Mouse (Mus musculus) spleen, postnatal 10 days (tissue): Measurements from ENCODE around the gene Olfr60.

Experiments
- DNase-seq, 2 experiments: peaks; one replicate each; pipeline ENCODE4 v3.0.0; 2021 to 2022; ENCODE audit warnings: low spot score in 2 of 2

Gene Olfr60

GRCm38 (mm10) chr7:140361571-140361970 lies at the start of gene Olfr60:
Gene Olfr60 (minus strand): TSS chr7:140361671.
- no peak for DNase-seq

DNA sequence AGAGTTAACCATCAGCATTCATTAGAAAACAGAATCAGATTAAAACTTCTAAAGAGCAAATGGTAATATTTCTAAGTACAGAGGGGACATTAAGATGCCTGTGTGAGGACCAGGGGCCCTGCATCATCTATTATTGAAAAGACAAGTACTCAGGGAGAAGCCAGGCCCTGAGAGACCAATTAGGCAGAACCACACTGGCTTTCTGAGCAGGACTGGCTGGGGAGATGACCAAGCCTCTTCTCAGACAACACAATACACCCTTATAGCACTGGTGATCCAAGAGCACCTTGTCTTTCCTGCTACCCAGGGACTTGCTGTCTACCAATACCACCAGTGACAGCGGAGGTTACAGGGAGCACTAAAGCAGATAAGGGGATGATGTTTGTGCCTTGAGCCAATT lies 41.3 kb upstream of the Olfr60 start, which contains the start of gene Olfr531:
Gene Olfr531 (minus strand): TSS at position 101 of the 400 bp plus-strand sequence.
- DNase-seq = no peak

DNA sequence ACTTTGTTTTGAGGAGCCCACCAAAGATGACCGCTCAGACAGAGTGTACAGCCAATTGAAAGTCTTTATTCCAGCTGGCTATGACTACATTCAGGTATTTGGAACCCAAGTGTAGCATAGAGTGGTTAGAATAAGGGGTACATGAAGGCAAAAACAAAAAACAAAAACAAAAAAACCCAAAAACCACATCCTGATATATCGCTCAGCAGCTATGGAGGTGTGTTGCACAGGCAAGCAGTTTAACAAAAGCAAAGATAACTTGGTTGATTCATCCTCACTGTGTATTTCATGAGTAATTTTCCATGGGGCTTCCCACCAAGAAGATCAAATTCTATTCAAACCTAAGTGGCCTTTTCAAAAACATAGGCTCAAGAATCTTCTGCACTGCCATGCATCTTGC lies 15.4 kb upstream of the Olfr60 start:
- DNase-seq = no peak

- DNase-seq = no peak
These were observed 14.8 kb upstream of the Olfr60 start, which contains the start of gene Olfr530 for GRCm38 (mm10) chr7:140376231-140376630. Gene Olfr530 (minus strand): TSS chr7:140376331.

GRCm38 (mm10) chr7:140374300-140374699 lies 12.8 kb upstream of the Olfr60 start:
- no peak for DNase-seq

- DNase-seq = no peak
These were observed 27.8 kb downstream of the Olfr60 start, which contains the start of gene Olfr527 for GRCm38 (mm10) chr7:140333717-140334116. Gene Olfr527 (plus strand): TSS chr7:140334017.

GRCm38 (mm10) chr7:140329766-140330304 lies 31.6 kb downstream of the Olfr60 start:
- no peak for DNase-seq

DNA sequence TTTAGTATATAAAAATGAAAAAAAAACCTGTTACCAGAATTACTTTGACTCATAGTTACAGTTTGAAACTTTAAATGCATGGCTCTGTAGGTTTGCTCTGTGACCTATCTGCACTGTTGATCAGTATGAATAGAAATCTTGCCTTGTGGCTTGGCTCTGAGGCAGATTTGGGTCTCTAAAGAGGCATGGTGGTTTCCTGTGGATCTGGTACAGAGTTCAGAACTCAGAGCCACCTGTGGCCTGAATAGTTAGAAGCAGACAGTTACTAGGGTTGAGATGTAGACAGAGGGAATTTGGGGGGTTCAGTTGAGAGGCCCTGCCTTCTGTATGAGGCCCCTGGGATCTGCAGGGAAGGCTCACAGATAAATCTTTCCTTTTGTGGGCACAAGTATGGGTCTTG lies 40.3 kb downstream of the Olfr60 start:
- DNase-seq = no peak

- DNase-seq = no peak
These were observed 40.9 kb downstream of the Olfr60 start, which contains the start of gene Olfr525 for GRCm38 (mm10) chr7:140320558-140320957. Gene Olfr525 (plus strand): TSS chr7:140320858.

GRCm38 (mm10) chr7:140319861-140320385 lies 41.5 kb downstream of the Olfr60 start:
- DNase-seq = no peak

DNA sequence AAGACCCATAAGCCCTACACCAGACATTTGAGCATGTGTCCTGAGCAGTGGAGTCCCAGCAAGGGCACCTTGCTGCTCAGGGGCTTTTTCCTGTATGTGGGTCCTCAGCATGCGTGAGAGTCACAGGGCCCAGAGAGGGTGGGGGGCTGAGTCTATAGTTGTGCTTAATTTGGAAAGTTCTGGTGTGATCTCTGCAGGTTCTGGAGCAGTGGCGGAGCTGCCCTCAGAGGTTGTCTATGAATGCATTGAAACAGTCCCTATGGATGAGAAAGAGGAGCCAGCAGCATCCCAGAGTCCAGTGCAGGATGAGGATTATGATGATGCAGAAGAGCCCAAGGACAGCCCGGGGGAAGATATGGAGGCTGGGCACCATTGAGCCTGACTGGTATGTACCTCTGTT lies 62.1 kb downstream of the Olfr60 start:
- DNase-seq = no peak

DNA sequence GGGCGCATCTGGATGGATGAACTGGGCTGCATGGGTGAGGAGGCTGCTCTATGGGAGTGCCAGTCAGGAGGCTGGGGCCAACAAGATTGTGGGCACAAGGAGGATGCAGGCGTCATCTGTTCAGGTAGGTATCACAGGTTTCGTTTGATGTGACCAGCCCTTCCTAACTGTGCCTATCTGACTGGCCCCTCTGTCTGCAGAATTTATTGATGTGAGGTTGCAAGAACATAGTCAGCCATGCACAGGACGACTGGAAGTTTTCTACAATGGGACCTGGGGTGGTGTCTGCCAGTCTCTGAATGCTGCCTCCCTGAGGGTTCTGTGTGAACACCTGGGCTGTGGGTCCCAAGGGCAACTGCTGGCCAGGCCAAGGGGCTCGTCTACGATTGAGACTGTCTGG lies 64.6 kb downstream of the Olfr60 start:
- DNase-seq = no peak

DNA sequence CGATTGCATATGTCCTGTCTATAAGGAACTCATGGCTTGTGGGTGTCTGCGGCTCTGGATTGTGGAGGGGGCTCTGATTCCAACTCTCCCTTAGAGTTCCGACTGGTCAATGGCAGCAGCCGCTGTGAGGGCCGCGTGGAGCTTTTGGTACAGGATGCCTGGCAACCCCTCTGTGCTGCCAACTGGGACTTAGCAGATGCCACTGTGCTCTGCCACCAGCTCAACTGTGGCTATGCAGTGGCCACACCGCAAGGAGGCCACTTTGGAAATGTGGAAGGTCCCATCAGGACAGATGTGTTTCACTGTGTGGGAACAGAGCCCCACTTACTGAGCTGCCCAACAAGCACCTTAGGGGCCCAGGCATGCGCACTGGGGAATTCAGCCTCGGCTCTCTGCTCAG lies 65.7 kb downstream of the Olfr60 start:
- no peak for DNase-seq
